Mouse (Mus musculus): ENCODE measurements around the gene Cox19. TPM values are rescaled to one million over a fixed set of nuclear protein-coding genes. Genes with fewer than 3 reads are reported as not detected.

The Cox19 gene
- polyA plus RNA-seq, 1 experiment from 2014 or later, result 61.6 TPM

- no peak for DNase-seq (ENCODE audit: low spot score)
- 65% methylated on average over 7 of the region's 7 CpGs for WGBS
- Histone ChIP-seq H3K4me2 (replicated peaks; ENCODE audit: low read depth, low read length) (no peak overlapping the region), H3K4me3 (ENCODE audit: low read depth, low read length) (no peak overlapping the region), H3K36me3 (ENCODE audit: insufficient read depth, low read length) (no peaks in the 10 kb centered on the region; the same call in 1 of the 2 replicates), H3K27me3 (replicated peaks; ENCODE audit: insufficient read depth, low read length) (peaks cover 3% of the 10 kb centered on the region; the same call in 1 of the 2 replicates), H3K27ac (ENCODE audit: low read length) (no peak overlapping the region), H3K4me1 (ENCODE audit: insufficient read depth, low read depth, low read length) (0 out of 2 replicates have a peak, but pooled peaks cover under 1% of the 10 kb centered on the region), H3K9ac (replicated peaks; ENCODE audit: low read depth) (no peak overlapping the region), H3K9me3 (ENCODE audit: low read length) (no peaks in the 10 kb centered on the region)
- TF ChIP-seq CTCF (IDR thresholded peaks at IDR 0.05) (no peak), EP300 (IDR thresholded peaks at IDR 0.05) (no peak)
- no peak for ATAC-seq
Measured at GRCm38 (mm10) chr5:139330766-139331165, 20.5 kb downstream of the Cox19 start.

- Histone ChIP-seq H3K4me2 (replicated peaks; ENCODE audit: low read depth, low read length) (no peak overlapping the region), H3K9ac (replicated peaks; ENCODE audit: low read depth) (no peak overlapping the region), H3K9me3 (ENCODE audit: low read length) (no peaks in the 10 kb centered on the region), H3K4me3 (ENCODE audit: low read depth, low read length) (no peak overlapping the region), H3K4me1 (ENCODE audit: insufficient read depth, low read depth, low read length) (peaks cover 9% of the 10 kb centered on the region; the same call in 1 of the 2 replicates), H3K36me3 (ENCODE audit: insufficient read depth, low read length) (no peaks in the 10 kb centered on the region), H3K27me3 (replicated peaks; ENCODE audit: insufficient read depth, low read length) (peaks cover 10% of the 10 kb centered on the region; the same call in 1 of the 2 replicates), H3K27ac (ENCODE audit: low read length) (no peak overlapping the region)
- ATAC-seq (no peak), DNase-seq (ENCODE audit: low spot score) (no peak)
- 45% methylated on average over 7 of the region's 7 CpGs for WGBS
- no peak for TF ChIP-seq EP300 (IDR thresholded peaks at IDR 0.05)
- TF ChIP-seq CTCF (IDR thresholded peaks at IDR 0.05), result no peak
Measured at GRCm38 (mm10) chr5:139327634-139328020, 23.6 kb downstream of the Cox19 start.

GRCm38 (mm10) chr5:139326986-139327633 is 24.1 kb downstream of the Cox19 start:
- H3K36me3 ChIP-seq (ENCODE audit: insufficient read depth, low read length), result no peaks in the 10 kb centered on the region
- WGBS, result 71% methylated on average over 7 of the region's 7 CpGs

GRCm38 (mm10) chr5:139326111-139326696 is 25.0 kb downstream of the Cox19 start:
- no peak overlapping the region for H3K4me2 ChIP-seq (replicated peaks; ENCODE audit: low read depth, low read length)

More at GRCm38 (mm10) chr5:139326986-139327633, 24.1 kb downstream of the Cox19 start:
- ATAC-seq (no peak), DNase-seq (ENCODE audit: low spot score) (no peak)
- Histone ChIP-seq H3K27me3 (replicated peaks; ENCODE audit: insufficient read depth, low read length) (peaks cover 10% of the 10 kb centered on the region; the same call in 1 of the 2 replicates), H3K4me1 (ENCODE audit: insufficient read depth, low read depth, low read length) (peaks cover 9% of the 10 kb centered on the region; the same call in 1 of the 2 replicates), H3K4me2 (replicated peaks; ENCODE audit: low read depth, low read length) (no peak overlapping the region), H3K27ac (ENCODE audit: low read length) (no peak overlapping the region), H3K9ac (replicated peaks; ENCODE audit: low read depth) (no peak overlapping the region), H3K4me3 (ENCODE audit: low read depth, low read length) (no peak overlapping the region), H3K9me3 (ENCODE audit: low read length) (no peaks in the 10 kb centered on the region)
- no peak for TF ChIP-seq EP300 (IDR thresholded peaks at IDR 0.05)
- TF ChIP-seq CTCF (IDR thresholded peaks at IDR 0.05), result no peak

GRCm38 (mm10) chr5:139325395-139325966 is 25.7 kb downstream of the Cox19 start, which contains the start of gene Adap1:
Gene Adap1 (minus strand): TSS chr5:139325622.
- ATAC-seq, result peak; percentile 90
- WGBS, result 2% methylated on average over 39 of the region's 61 CpGs

More at GRCm38 (mm10) chr5:139326111-139326696, 25.0 kb downstream of the Cox19 start:
- Histone ChIP-seq H3K9ac (replicated peaks; ENCODE audit: low read depth) (no peak overlapping the region), H3K36me3 (ENCODE audit: insufficient read depth, low read length) (no peaks in the 10 kb centered on the region), H3K9me3 (ENCODE audit: low read length) (no peaks in the 10 kb centered on the region), H3K27ac (ENCODE audit: low read length) (no peak overlapping the region), H3K27me3 (replicated peaks; ENCODE audit: insufficient read depth, low read length) (peaks cover 10% of the 10 kb centered on the region; the same call in 1 of the 2 replicates), H3K4me1 (ENCODE audit: insufficient read depth, low read depth, low read length) (peaks cover 9% of the 10 kb centered on the region; the same call in 1 of the 2 replicates), H3K4me3 (ENCODE audit: low read depth, low read length) (no peak overlapping the region)
- no peak for ATAC-seq
- TF ChIP-seq EP300 (IDR thresholded peaks at IDR 0.05), result no peak
- TF ChIP-seq CTCF (IDR thresholded peaks at IDR 0.05), result peak; percentile 14; the same call in 1 of the 2 replicates
- WGBS, result 63% methylated on average over 13 of the region's 13 CpGs
- DNase-seq (ENCODE audit: low spot score), result no peak

More at GRCm38 (mm10) chr5:139325395-139325966, 25.7 kb downstream of the Cox19 start, which contains the start of gene Adap1:
- peak within 1 kb of the TSS; percentile 95 for H3K4me2 ChIP-seq (replicated peaks; ENCODE audit: low read depth, low read length)
- H3K36me3 ChIP-seq (ENCODE audit: insufficient read depth, low read length), result no peaks in the 10 kb centered on the region
- H3K9ac ChIP-seq (replicated peaks; ENCODE audit: low read depth), result peak within 1 kb of the TSS; percentile 48
- H3K27me3 ChIP-seq (replicated peaks; ENCODE audit: insufficient read depth, low read length), result peaks cover 10% of the 10 kb centered on the region; the same call in 1 of the 2 replicates
- H3K4me3 ChIP-seq (ENCODE audit: low read depth, low read length), result peak within 1 kb of the TSS; percentile 55
- TF ChIP-seq CTCF (IDR thresholded peaks at IDR 0.05) (peak; percentile 48), EP300 (IDR thresholded peaks at IDR 0.05) (no peak)
- no peak within 1 kb of the TSS for H3K27ac ChIP-seq (ENCODE audit: low read length)
- H3K4me1 ChIP-seq (ENCODE audit: insufficient read depth, low read depth, low read length), result peaks cover 9% of the 10 kb centered on the region; the same call in 1 of the 2 replicates
- peak; percentile 68 for DNase-seq (ENCODE audit: low spot score)
- no peaks in the 10 kb centered on the region for H3K9me3 ChIP-seq (ENCODE audit: low read length)
